In genomic region chr14:30784614-30785013, GRCm38 (mm10) we compare ENCODE assay signal across 26 mouse cellular contexts.
"Had no signal": no experiment of that assay in that cellular context is flagged by ENCODE, and none has a peak within 500 bp of the region (broad histone marks: within the 10 kb centered on the region; RNA-seq: fewer than 3 reads in every experiment).

No protein-coding gene starts in this region.

- H3K9me3 ChIP-seq: heart, embryonic 10.5 days; heart, embryonic 12.5 days; hindbrain, embryonic 10.5 days; hindbrain, embryonic 12.5 days; kidney, embryonic 15.5 days; limb, embryonic 13.5 days; limb, embryonic 15.5 days; liver, embryonic 12.5 days had no signal

- H3K27ac ChIP-seq: gastrocnemius, adult 2 months; heart, embryonic 10.5 days; hindbrain, embryonic 10.5 days; hindbrain, embryonic 12.5 days; hindbrain, embryonic 14.5 days; hindbrain, postnatal 0 days; kidney, embryonic 15.5 days; kidney, postnatal 0 days; limb, embryonic 13.5 days; limb, embryonic 15.5 days; liver, embryonic 12.5 days had no signal

- H3K4me2 ChIP-seq: heart, embryonic 12.5 days; hindbrain, embryonic 12.5 days; hindbrain, embryonic 14.5 days; kidney, embryonic 15.5 days; limb, embryonic 13.5 days; limb, embryonic 15.5 days; liver, embryonic 12.5 days had no signal

- H3K4me1 ChIP-seq: heart, embryonic 10.5 days; heart, embryonic 12.5 days; hindbrain, embryonic 10.5 days; hindbrain, embryonic 12.5 days; kidney, embryonic 15.5 days; limb, embryonic 13.5 days; limb, embryonic 15.5 days; liver, embryonic 12.5 days had no signal

- DNase-seq: gastrocnemius, adult 2 months; gastrocnemius, postnatal 10 days; gastrocnemius, postnatal 36 days; heart, adult 18-20 months; heart, postnatal 10 days; heart, postnatal 4 days; kidney, adult 11 months; kidney, adult 2 months; kidney, adult 9 months; kidney, postnatal 14 days; kidney, postnatal 36 days; layer of hippocampus, adult 9-11 months; layer of hippocampus, postnatal 36 days; left cerebral cortex, postnatal 4 days had no signal

- H3K4me3 ChIP-seq: gastrocnemius, adult 2 months; heart, embryonic 10.5 days; heart, embryonic 12.5 days; hindbrain, embryonic 10.5 days; hindbrain, embryonic 12.5 days; kidney, embryonic 15.5 days; limb, embryonic 13.5 days; limb, embryonic 15.5 days; liver, embryonic 12.5 days had no signal

- H3K9ac ChIP-seq: heart, embryonic 12.5 days; hindbrain, embryonic 12.5 days; hindbrain, embryonic 14.5 days; kidney, embryonic 15.5 days; limb, embryonic 13.5 days; limb, embryonic 15.5 days; liver, embryonic 12.5 days had no signal

- ATAC-seq: hindbrain, postnatal 0 days; intestine, embryonic 16.5 days; liver, embryonic 12.5 days had no signal

- H3K27me3 ChIP-seq: heart, embryonic 12.5 days; hindbrain, embryonic 12.5 days; kidney, embryonic 15.5 days; limb, embryonic 13.5 days; limb, embryonic 15.5 days; liver, embryonic 12.5 days had no signal
